Mouse (Mus musculus): ENCODE results near the gene Aldh3a2.
A peak's percentile ranks its signal among the peaks of the same experiment; 100 is the strongest.
"Not testable (repeated sequence)": the region's sequence is repeated elsewhere in the genome, so short reads cannot be mapped to it uniquely, and the experiment has no call there.

Aldh3a2 gene

GRCm38 (mm10) chr11:61266551-61267533 is at the start of gene Aldh3a2:
Aldh3a2 (minus strand) TSS chr11:61267464.
- DNase-seq (ENCODE audit: low spot score): peak; percentile 91

GRCm38 (mm10) chr11:61316864-61317263 is 49.6 kb upstream of the Aldh3a2 start:
- DNase-seq (ENCODE audit: low spot score): no peak

- DNase-seq (ENCODE audit: low spot score): no peak
These were observed 43.1 kb upstream of the Aldh3a2 start for GRCm38 (mm10) chr11:61310321-61310720.

GRCm38 (mm10) chr11:61309831-61310230 is 42.6 kb upstream of the Aldh3a2 start:
- DNase-seq (ENCODE audit: low spot score): no peak

- no peak for DNase-seq (ENCODE audit: low spot score)
These were observed 40.5 kb upstream of the Aldh3a2 start for GRCm38 (mm10) chr11:61307795-61308194.

- no peak for DNase-seq (ENCODE audit: low spot score)
These were observed 38.1 kb upstream of the Aldh3a2 start for GRCm38 (mm10) chr11:61305377-61305776.

GRCm38 (mm10) chr11:61304535-61304934 is 37.3 kb upstream of the Aldh3a2 start:
- not testable (repeated sequence) for DNase-seq (ENCODE audit: low spot score)

- no peak for DNase-seq (ENCODE audit: low spot score)
These were observed 33.6 kb upstream of the Aldh3a2 start for GRCm38 (mm10) chr11:61300716-61301392.

GRCm38 (mm10) chr11:61300205-61300604 is 32.9 kb upstream of the Aldh3a2 start:
- no peak for DNase-seq (ENCODE audit: low spot score)

GRCm38 (mm10) chr11:61297901-61298300 is 30.6 kb upstream of the Aldh3a2 start:
- no peak for DNase-seq (ENCODE audit: low spot score)

- no peak for DNase-seq (ENCODE audit: low spot score)
These were observed 30.1 kb upstream of the Aldh3a2 start for GRCm38 (mm10) chr11:61297326-61297725.

GRCm38 (mm10) chr11:61296556-61296955 is 29.3 kb upstream of the Aldh3a2 start:
- no peak for DNase-seq (ENCODE audit: low spot score)

GRCm38 (mm10) chr11:61295556-61295955 is 28.3 kb upstream of the Aldh3a2 start:
- DNase-seq (ENCODE audit: low spot score): no peak

GRCm38 (mm10) chr11:61294431-61294830 is 27.2 kb upstream of the Aldh3a2 start:
- no peak for DNase-seq (ENCODE audit: low spot score)

GRCm38 (mm10) chr11:61293251-61293650 is 26.0 kb upstream of the Aldh3a2 start:
- DNase-seq (ENCODE audit: low spot score): no peak

GRCm38 (mm10) chr11:61284323-61284722 is 17.1 kb upstream of the Aldh3a2 start:
- DNase-seq (ENCODE audit: low spot score): no peak

GRCm38 (mm10) chr11:61283414-61284049 is 16.3 kb upstream of the Aldh3a2 start:
- no peak for DNase-seq (ENCODE audit: low spot score)

- DNase-seq (ENCODE audit: low spot score): no peak
These were observed 11.3 kb upstream of the Aldh3a2 start for GRCm38 (mm10) chr11:61278445-61279077.

GRCm38 (mm10) chr11:61277937-61278336 is 10.7 kb upstream of the Aldh3a2 start:
- no peak for DNase-seq (ENCODE audit: low spot score)

GRCm38 (mm10) chr11:61276482-61276881 is 9.2 kb upstream of the Aldh3a2 start:
- no peak for DNase-seq (ENCODE audit: low spot score)

GRCm38 (mm10) chr11:61275106-61275505 is 7.8 kb upstream of the Aldh3a2 start:
- DNase-seq (ENCODE audit: low spot score): no peak

- DNase-seq (ENCODE audit: low spot score): no peak
These were observed 7.2 kb upstream of the Aldh3a2 start for GRCm38 (mm10) chr11:61274421-61274820.

Data from urinary bladder, postnatal 25 days (tissue).